Mouse (Mus musculus) brain, embryonic 14.5 days (tissue): ENCODE results near the gene Slc9a4. TPM values are rescaled to one million over a fixed set of nuclear protein-coding genes. Genes with fewer than 3 reads are reported as not detected.
"Not testable (repeated sequence)": the region's sequence is repeated elsewhere in the genome, so short reads cannot be mapped to it uniquely, and the experiment has no call there.

ENCODE experiments used
- DNase-seq: peaks from one replicate; pipeline ENCODE4 v3.0.0-alpha.2; 2011; ENCODE audit warnings: low read depth
- CTCF ChIP-seq: fragments of 200-500 bp; IDR thresholded peaks from 2 replicates; pipeline ENCODE4 v1.5.1; 2012; ENCODE audit warnings: inconsistent platforms, mild to moderate bottlenecking, moderate library complexity, borderline replicate concordance; ENCODE audit not compliant: insufficient read depth, insufficient read length; ENCODE audit errors: extremely low read depth
- POLR2A ChIP-seq: fragments of 200-500 bp; IDR thresholded peaks from 2 replicates; pipeline ENCODE4 v1.6.1; 2012; ENCODE audit warnings: mild to moderate bottlenecking, inconsistent platforms, borderline replicate concordance; ENCODE audit not compliant: poor library complexity, insufficient read depth, insufficient read length, severe bottlenecking; ENCODE audit errors: extremely low read depth
- polyA plus RNA-seq: library from polyadenylated mRNA; depleted of rRNA; stranded (reverse); fragments of >200 nt; gene quantifications from 2 replicates; pipeline ENCODE4 v1.2.3, GENCODE M21; 2012; rRNA removed

Gene Slc9a4
- polyA plus RNA-seq, 1 experiment = 0.07 TPM

DNA sequence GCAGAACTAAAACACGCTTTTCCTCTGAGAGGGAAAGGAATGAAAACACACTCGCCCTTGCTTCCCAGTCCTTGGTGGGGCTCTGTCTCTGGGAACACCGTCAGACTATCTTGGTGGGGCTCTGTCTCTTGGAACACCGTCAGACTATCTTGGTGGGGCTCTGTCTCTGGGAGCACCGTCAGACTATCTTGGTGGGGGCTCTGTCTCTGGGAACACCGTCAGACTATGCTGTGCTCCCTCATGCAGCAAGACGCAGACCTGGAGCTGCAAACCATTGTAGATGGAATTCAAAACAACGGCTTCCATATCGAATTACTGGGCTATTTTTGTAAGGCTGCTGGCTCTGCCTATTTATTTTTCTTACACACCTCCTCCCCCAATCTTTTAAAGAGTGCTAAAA is 79.6 kb downstream of the Slc9a4 start:
- peak; percentile 6 for DNase-seq
- TF ChIP-seq POLR2A = no peak
- no peak for TF ChIP-seq CTCF

DNA sequence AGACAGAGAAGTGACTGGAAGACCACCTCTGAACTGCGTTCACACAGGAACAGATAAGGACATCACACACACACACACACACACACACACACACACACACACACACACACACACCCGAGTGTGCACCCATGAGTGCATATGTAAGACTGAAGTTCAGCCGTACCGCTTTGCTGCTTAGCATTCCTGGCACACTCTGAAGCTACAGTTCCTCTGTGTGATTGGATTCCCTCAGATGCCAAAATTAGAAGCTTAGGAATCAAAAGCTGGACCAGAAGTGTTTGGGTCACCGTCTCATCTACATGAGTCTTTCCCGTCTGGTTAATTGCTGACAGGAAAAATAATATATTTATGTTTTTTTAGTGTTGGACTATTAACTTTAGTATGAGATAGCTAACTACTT is 81.0 kb downstream of the Slc9a4 start:
- TF ChIP-seq POLR2A = no peak
- TF ChIP-seq CTCF = no peak

DNA sequence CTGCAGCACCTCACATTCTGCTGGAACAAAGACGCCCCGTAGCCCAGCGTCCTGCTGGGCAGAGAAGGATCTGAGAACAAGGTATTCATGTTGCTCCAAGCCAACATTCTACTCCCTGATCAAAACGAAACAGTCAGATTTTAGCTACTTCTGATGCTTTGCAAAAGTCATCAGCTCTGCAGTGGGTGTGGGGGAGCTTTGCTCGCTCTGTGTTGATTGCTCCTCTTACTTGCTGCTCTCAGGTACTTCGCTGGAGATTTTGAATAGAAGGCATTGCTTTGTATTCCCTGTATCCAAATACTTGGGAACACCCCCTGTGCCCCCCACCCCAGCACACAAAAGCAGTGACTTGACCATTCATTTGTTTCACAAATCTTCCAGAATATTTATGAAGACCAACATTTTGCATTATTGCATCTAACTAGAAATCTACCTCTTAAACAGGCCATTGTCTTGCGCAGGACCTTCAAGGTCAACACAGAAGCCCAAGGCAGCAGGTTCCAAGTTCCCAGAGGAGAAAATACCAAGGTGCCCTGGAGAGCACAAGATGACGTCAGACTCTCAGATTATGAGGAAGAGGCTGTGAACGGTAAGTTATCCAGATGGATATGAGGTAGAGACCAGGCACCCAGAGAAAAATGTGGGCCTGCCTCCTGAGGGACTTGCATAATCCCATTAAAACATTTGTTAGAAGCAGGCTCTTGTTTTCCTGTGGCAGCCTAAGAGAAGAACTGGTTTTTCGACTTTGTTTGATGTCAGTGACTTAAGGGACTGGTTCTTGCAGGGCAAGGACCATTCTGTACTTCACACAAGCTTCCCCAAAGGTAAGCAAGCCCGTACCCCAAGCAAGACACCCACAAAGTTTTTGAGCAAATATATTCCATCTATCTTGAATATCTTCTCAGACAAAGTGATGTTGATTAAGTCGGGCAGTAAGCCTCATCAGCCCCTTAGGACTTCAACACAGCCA is 85.8 kb downstream of the Slc9a4 start:
- DNase-seq = no peak
- TF ChIP-seq POLR2A (no peak), CTCF (no peak)

More for the DNA sequence above, 81.0 kb downstream of the Slc9a4 start:
- no peak for DNase-seq

DNA sequence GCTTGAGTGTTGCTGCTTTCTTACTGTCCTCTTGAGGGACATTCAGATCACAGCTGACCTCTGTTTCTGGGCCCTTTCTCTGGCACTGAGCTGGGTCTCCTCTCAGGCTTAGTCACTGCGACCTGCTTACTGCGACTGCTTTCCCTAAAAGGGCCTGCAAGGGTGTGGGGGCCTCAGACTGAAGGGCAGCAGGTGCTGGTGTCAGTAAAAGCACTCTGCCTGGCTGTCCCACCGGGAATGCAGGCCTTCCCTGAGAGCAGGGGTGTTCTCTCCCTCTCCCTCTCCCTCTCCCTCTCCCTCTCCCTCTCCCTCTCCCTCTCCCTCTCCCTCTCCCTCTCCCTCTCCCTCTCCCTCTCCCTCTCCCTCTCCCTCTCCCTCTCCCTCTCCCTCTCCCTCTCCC is 87.6 kb downstream of the Slc9a4 start:
- not testable (repeated sequence) for DNase-seq

DNA sequence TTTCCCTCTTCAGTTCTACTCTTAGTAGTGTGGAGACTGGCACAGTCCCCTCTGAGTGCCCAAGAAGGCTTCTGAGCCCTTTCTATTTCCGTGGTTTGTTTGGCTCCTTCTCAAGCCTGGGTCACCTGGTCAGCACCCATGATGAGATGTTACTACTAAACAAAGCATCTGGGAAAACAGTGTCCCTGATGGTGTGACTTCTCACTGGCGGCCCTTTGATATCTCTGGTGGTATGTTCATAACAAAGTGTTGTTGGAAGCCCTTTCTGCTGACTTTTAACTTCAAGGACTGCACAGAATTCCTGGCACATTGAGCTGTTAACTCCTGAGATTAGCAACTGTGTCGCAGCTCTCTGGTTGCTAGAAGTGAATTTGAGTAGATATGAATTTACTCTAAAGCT is 90.1 kb downstream of the Slc9a4 start:
- DNase-seq = no peak

DNA sequence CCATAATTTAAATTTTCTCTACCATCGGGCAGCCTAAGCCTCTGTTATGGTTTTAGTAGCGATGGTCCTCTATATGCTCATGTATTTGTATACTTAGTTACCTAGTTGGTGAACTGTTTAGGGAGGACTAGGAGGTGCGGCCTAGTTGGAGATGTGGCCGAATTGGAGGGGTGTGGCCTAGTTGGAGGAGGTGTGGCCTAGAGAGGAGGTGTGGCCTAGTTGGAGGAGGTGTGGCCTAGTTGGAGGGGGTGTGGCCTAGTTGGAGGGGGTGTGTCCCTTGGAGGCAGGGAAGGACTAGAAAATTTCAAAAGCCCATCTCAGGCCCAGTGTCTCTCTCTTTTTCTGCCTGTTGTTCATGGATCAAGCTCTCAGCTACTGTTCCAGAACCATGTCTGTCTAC is 91.6 kb downstream of the Slc9a4 start:
- DNase-seq = no peak
- TF ChIP-seq CTCF = no peak

More for the DNA sequence above, 90.1 kb downstream of the Slc9a4 start:
- TF ChIP-seq CTCF (no peak), POLR2A (no peak)

DNA sequence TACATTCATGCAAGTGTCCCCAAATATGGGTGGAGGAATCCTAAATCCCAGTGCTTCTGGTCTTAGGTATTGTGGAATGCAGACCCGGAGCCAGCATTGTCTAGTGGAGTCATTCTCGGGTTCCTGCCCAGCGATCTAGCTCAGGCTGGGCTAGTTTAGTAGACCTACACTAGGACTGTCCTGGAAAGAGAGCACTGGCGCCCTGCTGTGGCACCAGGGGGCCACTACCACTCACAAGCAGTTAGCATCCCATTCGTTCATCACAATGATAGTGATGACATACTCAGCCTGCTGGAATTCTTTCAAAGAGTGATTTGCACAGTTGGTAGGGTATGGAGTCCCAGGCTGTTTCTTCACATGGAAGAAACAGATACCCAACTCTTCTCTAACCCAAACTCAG is 97.4 kb downstream of the Slc9a4 start:
- DNase-seq = no peak
- TF ChIP-seq POLR2A (no peak), CTCF (no peak)

Other genes with a start within 250 kb of the Slc9a4 start
- 0.16 and 0.42 TPM in 2 replicates for gene Il1rl1, start 150.5 kb upstream of the Slc9a4 start, polyA plus RNA-seq
- 0.03 and 0.05 TPM in 2 replicates for gene Il18r1, start 114.5 kb upstream of the Slc9a4 start, polyA plus RNA-seq
- 0.04 and 0.13 TPM in 2 replicates for gene Il18rap, start 64.7 kb upstream of the Slc9a4 start, polyA plus RNA-seq
- gene Slc9a2, start 100.5 kb downstream of the Slc9a4 start, polyA plus RNA-seq = 0.26 and 0.38 TPM in 2 replicates
- 2.6 and 3.9 TPM in 2 replicates for gene Mfsd9, start 210.6 kb downstream of the Slc9a4 start, polyA plus RNA-seq
- 0.05 TPM in 1 of 2 replicates, not detected in the other for gene Tmem182, start 225.5 kb downstream of the Slc9a4 start, polyA plus RNA-seq